Mouse (Mus musculus) kidney, embryonic 16.5 days (tissue): ENCODE measurements around the gene Mecom. TPM values are rescaled to one million over a fixed set of nuclear protein-coding genes. Genes with fewer than 3 reads are reported as not detected.
A peak's percentile ranks its signal among the peaks of the same experiment; 100 is the strongest.

Experiments used
- ATAC-seq: fragments of 200-750 bp; cut with Nextera tagmentation; 2 replicates; pipeline ENCODE4 v1.8.0; 2017; ENCODE audit warnings: moderate TSS enrichment; ENCODE audit not compliant: low FRiP score, low TSS enrichment
- H3K27ac ChIP-seq: fragments of 300-500 bp; sonication (generic); 2 replicates; pipeline ENCODE4 v1.5.1; 2014; ENCODE audit warnings: low read length
- H3K27me3 ChIP-seq: fragments of 300-500 bp; sonication (generic); 2 replicates; pipeline ENCODE4 v1.6.1; 2014; ENCODE audit warnings: low read length, control low read depth, mixed read lengths; ENCODE audit not compliant: insufficient read depth
- H3K36me3 ChIP-seq: fragments of 300-500 bp; sonication (generic); 2 replicates; pipeline ENCODE4 v1.6.1; 2014; ENCODE audit warnings: low read length, control low read depth, mixed read lengths; ENCODE audit not compliant: insufficient read depth
- H3K4me1 ChIP-seq: fragments of 300-500 bp; sonication (generic); 2 replicates; pipeline ENCODE4 v1.6.1; 2014; ENCODE audit warnings: low read length, control low read depth, mixed read lengths; ENCODE audit not compliant: insufficient read depth
- H3K4me2 ChIP-seq: fragments of 300-500 bp; sonication (generic); replicated peaks from 2 replicates; pipeline ENCODE4 v1.6.1; 2014; ENCODE audit warnings: low read depth, low read length
- H3K4me3 ChIP-seq: fragments of 300-500 bp; sonication (generic); 2 replicates; pipeline ENCODE4 v1.5.1; 2014; ENCODE audit warnings: mild to moderate bottlenecking, low read length
- H3K9ac ChIP-seq: fragments of 300-500 bp; sonication (generic); replicated peaks from 2 replicates; pipeline ENCODE4 v1.6.1; 2014; ENCODE audit warnings: low read length
- H3K9me3 ChIP-seq: fragments of 300-500 bp; sonication (generic); 2 replicates; pipeline ENCODE4 v1.6.1; 2016; ENCODE audit warnings: low read length, control low read depth
- WGBS: fragments of 180-500 bp; shearing (Covaris S2); extraction: QIAGEN DNeasy Blood & Tissue Kit; methylation state at CpG from one replicate; pipeline ENCODE4 v1.1.7; 2014; 5-methylcytosine and 5-hydroxymethylcytosine counted together
- polyA plus RNA-seq: library from polyadenylated mRNA; unstranded; fragments of >200 nt; fragmentation: Nextera tagmentation; extraction: Ambion mirVana; gene quantifications from 2 replicates; pipeline ENCODE4 v1.2.1, GENCODE M21; 2015

Mecom gene
- polyA plus RNA-seq, 1 experiment from 2014 or later: 78.3 TPM

DNA sequence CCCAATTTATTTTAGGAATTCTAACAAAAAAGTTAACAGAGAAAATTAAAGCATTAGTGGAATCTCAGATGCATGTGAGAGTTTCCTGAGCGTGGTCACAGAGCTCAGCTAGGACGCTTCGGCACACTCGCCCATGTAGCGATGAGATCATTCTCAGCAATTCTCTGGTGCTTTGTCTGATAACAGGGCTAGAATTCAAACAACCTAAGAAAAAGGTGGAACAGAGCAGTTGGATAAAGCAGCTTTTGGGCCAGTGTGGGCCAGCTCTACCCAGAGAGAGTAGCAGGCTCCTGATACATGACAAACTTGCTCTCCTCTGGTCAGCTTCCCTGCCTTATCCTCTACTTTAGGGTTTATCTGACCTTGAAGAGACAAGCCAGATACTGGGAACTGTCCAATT is 402.8 kb downstream of the Mecom start:
- Histone ChIP-seq H3K27ac (no peak overlapping the region), H3K4me3 (no peak overlapping the region), H3K36me3 (no peaks in the 10 kb centered on the region), H3K4me2 (no peak overlapping the region), H3K4me1 (peaks cover 30% of the 10 kb centered on the region), H3K9me3 (no peaks in the 10 kb centered on the region), H3K9ac (no peak overlapping the region), H3K27me3 (no peaks in the 10 kb centered on the region)
- no peak for ATAC-seq
- 89% methylated on average over 5 of the region's 5 CpGs for WGBS

GRCm38 (mm10) chr3:30143961-30144411 is 403.8 kb downstream of the Mecom start:
- Histone ChIP-seq H3K9ac (peak overlapping the region; percentile 28; the same call in 1 of the 2 replicates), H3K4me3 (no peak overlapping the region; the same call in 1 of the 2 replicates), H3K9me3 (no peaks in the 10 kb centered on the region), H3K36me3 (no peaks in the 10 kb centered on the region), H3K4me2 (peak overlapping the region; percentile 15), H3K4me1 (peaks cover 23% of the 10 kb centered on the region), H3K27me3 (no peaks in the 10 kb centered on the region), H3K27ac (peak overlapping the region; percentile 60; the same call in 1 of the 2 replicates)
- ATAC-seq: peak; percentile 86
- WGBS: 7% methylated on average over 11 of the region's 11 CpGs

- no peak; the same call in 1 of the 2 replicates for ATAC-seq
Measured at GRCm38 (mm10) chr3:30143440-30143839, 404.4 kb downstream of the Mecom start.

GRCm38 (mm10) chr3:30140349-30140748 is 407.5 kb downstream of the Mecom start:
- WGBS: 74% methylated on average over 5 of the region's 5 CpGs
- no peak overlapping the region for H3K4me3 ChIP-seq
- H3K36me3 ChIP-seq: no peaks in the 10 kb centered on the region
- H3K27me3 ChIP-seq: no peaks in the 10 kb centered on the region
- peaks cover 23% of the 10 kb centered on the region for H3K4me1 ChIP-seq
- no peaks in the 10 kb centered on the region for H3K9me3 ChIP-seq
- H3K27ac ChIP-seq: peak overlapping the region; percentile 51; the same call in 1 of the 2 replicates
- no peak for ATAC-seq
- H3K4me2 ChIP-seq: no peak overlapping the region
- no peak overlapping the region for H3K9ac ChIP-seq

More at GRCm38 (mm10) chr3:30143440-30143839, 404.4 kb downstream of the Mecom start:
- H3K4me1 ChIP-seq: peaks cover 23% of the 10 kb centered on the region
- H3K9ac ChIP-seq: peak overlapping the region; percentile 28; the same call in 1 of the 2 replicates
- H3K27ac ChIP-seq: peak overlapping the region; percentile 60; the same call in 1 of the 2 replicates
- H3K4me2 ChIP-seq: peak overlapping the region; percentile 15; the same call in 1 of the 2 replicates
- no peaks in the 10 kb centered on the region for H3K36me3 ChIP-seq
- 73% methylated on average over 2 of the region's 2 CpGs for WGBS
- no peaks in the 10 kb centered on the region for H3K27me3 ChIP-seq
- H3K9me3 ChIP-seq: no peaks in the 10 kb centered on the region
- no peak overlapping the region for H3K4me3 ChIP-seq

GRCm38 (mm10) chr3:30139678-30140077 is 408.1 kb downstream of the Mecom start:
- Histone ChIP-seq H3K27me3 (no peaks in the 10 kb centered on the region), H3K27ac (peak overlapping the region; percentile 51), H3K36me3 (no peaks in the 10 kb centered on the region), H3K9me3 (no peaks in the 10 kb centered on the region), H3K4me2 (no peak overlapping the region), H3K9ac (no peak overlapping the region), H3K4me1 (peaks cover 25% of the 10 kb centered on the region), H3K4me3 (no peak overlapping the region)
- 49% methylated on average over 4 of the region's 4 CpGs for WGBS
- no peak for ATAC-seq

GRCm38 (mm10) chr3:30138588-30138987 is 409.2 kb downstream of the Mecom start:
- Histone ChIP-seq H3K4me2 (no peak overlapping the region), H3K36me3 (no peaks in the 10 kb centered on the region), H3K27me3 (no peaks in the 10 kb centered on the region), H3K27ac (peak overlapping the region; percentile 51), H3K9ac (no peak overlapping the region), H3K9me3 (no peaks in the 10 kb centered on the region), H3K4me3 (no peak overlapping the region), H3K4me1 (peaks cover 14% of the 10 kb centered on the region)
- 45% methylated on average over 6 of the region's 6 CpGs for WGBS
- ATAC-seq: peak; percentile 79

DNA sequence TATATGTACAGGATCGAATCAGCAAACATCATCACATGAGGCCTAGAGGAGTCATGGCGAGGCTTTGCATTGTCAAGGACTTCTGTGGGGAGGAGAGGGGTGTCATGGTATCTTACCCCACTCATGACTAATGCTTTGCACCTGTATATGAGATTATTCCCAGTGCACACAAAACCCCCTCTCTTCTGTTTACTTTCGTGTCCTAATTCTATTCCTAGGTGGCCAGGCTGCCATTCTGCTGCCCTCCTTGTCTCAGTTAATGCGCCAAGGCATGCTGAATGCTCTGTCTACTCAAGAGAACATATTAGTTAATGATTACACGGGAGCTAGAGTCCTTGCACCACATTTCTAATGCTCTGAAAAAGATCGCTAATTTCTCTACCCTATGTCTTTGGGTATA is 412.0 kb downstream of the Mecom start:
- Histone ChIP-seq H3K9ac (no peak overlapping the region), H3K27ac (peak overlapping the region; percentile 56; the same call in 1 of the 2 replicates), H3K36me3 (no peaks in the 10 kb centered on the region), H3K27me3 (no peaks in the 10 kb centered on the region), H3K4me1 (0 out of 2 replicates have a peak, but pooled peaks cover 11% of the 10 kb centered on the region), H3K9me3 (no peaks in the 10 kb centered on the region), H3K4me3 (no peak overlapping the region), H3K4me2 (no peak overlapping the region)
- peak; percentile 67 for ATAC-seq
- 71% methylated on average over 6 of the region's 6 CpGs for WGBS

GRCm38 (mm10) chr3:30135119-30135518 is 412.7 kb downstream of the Mecom start:
- Histone ChIP-seq H3K27ac (peak overlapping the region; percentile 38; the same call in 1 of the 2 replicates), H3K27me3 (no peaks in the 10 kb centered on the region), H3K36me3 (no peaks in the 10 kb centered on the region), H3K9ac (no peak overlapping the region), H3K4me3 (no peak overlapping the region), H3K4me1 (0 out of 2 replicates have a peak, but pooled peaks cover 5% of the 10 kb centered on the region), H3K4me2 (no peak overlapping the region), H3K9me3 (no peaks in the 10 kb centered on the region)
- 88% methylated on average over 1 of the region's 1 CpGs for WGBS
- no peak for ATAC-seq

DNA sequence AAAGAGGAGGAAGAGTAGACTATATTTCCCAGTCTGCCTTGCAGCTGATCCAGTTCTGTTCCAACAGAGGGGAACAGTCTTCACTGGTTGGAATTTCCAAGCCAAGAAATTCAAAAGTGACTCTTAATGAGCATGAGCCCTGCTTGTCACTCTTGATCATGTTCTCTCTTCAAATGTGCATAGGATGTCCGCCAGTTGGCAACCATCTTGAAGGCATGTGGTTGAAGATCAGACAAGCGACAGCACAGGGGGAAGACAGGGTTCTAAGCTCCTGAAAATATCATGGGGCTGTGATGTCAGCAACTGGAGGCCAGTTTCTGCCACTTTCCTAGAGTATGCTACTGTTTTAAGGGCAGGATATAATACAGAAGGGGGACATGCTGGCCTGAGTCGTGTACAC is 414.8 kb downstream of the Mecom start:
- Histone ChIP-seq H3K27ac (no peak overlapping the region), H3K4me3 (no peak overlapping the region), H3K36me3 (no peaks in the 10 kb centered on the region), H3K4me1 (0 out of 2 replicates have a peak, but pooled peaks cover 2% of the 10 kb centered on the region), H3K9me3 (no peaks in the 10 kb centered on the region), H3K4me2 (no peak overlapping the region), H3K27me3 (no peaks in the 10 kb centered on the region), H3K9ac (no peak overlapping the region)
- WGBS: 77% methylated on average over 3 of the region's 3 CpGs
- no peak for ATAC-seq

DNA sequence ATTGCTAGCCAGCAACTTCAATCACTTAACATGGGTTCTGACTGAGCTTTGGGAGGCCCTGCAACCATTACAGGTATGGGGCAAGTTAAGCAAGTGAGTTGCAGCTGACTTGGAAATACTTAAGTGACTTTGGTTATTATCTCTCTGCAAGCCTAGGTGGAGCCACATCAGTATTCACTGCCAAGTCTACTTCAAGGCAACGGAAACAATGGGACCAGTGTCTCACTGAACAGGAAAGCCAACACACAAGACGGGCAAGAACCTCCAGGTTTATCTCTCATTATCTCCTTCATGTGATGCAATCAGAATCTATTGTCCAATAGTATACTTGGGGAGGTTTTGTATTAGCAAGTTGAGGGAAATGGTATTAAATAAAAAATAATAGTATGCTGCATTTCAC is 415.4 kb downstream of the Mecom start:
- 75% methylated on average over 2 of the region's 2 CpGs for WGBS
- Histone ChIP-seq H3K27me3 (no peaks in the 10 kb centered on the region), H3K9me3 (no peaks in the 10 kb centered on the region), H3K27ac (no peak overlapping the region), H3K4me3 (no peak overlapping the region), H3K36me3 (no peaks in the 10 kb centered on the region), H3K4me1 (0 out of 2 replicates have a peak, but pooled peaks cover 2% of the 10 kb centered on the region), H3K4me2 (no peak overlapping the region), H3K9ac (no peak overlapping the region)
- ATAC-seq: no peak
